Mouse (Mus musculus) bone marrow macrophage, adult 2 months (primary cell): ENCODE data around the gene Zfp36l1.

Experiments used
- CTCF ChIP-seq: IDR thresholded peaks from 2 replicates; pipeline ENCODE4 v1.5.1; 2012; ENCODE audit warnings: low read depth, mild to moderate bottlenecking, low read length, moderate library complexity
- POLR2A ChIP-seq: IDR thresholded peaks from 2 replicates; pipeline ENCODE4 v1.6.1; 2012; ENCODE audit warnings: mild to moderate bottlenecking, low read depth, low read length, borderline replicate concordance

GRCm38 (mm10) chr12:80084446-80085112 lies 28.2 kb downstream of the Zfp36l1 start:
- TF ChIP-seq POLR2A (no peak), CTCF (no peak)
